Mouse (Mus musculus) ovary, postnatal 10 days (tissue): ENCODE measurements around the gene Slc38a8.

Experiments
- DNase-seq: peaks from one replicate; pipeline ENCODE4 v3.0.0; 2022; ENCODE audit warnings: low spot score

Slc38a8 gene

DNA sequence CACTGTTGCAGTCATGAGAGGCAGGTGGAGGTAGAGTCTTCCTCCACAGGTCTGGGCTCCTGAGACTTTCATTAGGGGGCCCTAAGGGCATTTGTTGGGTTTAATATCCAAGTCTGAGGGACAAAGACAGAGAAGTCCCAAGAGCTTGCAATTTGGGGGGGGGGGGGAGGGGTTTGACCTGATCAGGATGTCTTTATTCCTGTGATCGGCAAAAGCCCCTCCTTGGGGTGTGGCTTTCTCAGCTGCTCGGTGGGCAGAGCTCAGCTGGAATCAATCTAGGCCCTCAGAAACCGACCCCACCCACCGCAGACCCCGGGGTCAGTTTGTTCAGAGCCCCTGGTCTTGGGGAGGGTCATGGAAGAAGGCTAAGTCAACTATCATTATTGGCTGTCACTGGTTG, at the start of gene Slc38a8:
TSS of gene Slc38a8 (minus strand) at position 101 of the 400 bp plus-strand sequence.
- DNase-seq, result no peak

DNA sequence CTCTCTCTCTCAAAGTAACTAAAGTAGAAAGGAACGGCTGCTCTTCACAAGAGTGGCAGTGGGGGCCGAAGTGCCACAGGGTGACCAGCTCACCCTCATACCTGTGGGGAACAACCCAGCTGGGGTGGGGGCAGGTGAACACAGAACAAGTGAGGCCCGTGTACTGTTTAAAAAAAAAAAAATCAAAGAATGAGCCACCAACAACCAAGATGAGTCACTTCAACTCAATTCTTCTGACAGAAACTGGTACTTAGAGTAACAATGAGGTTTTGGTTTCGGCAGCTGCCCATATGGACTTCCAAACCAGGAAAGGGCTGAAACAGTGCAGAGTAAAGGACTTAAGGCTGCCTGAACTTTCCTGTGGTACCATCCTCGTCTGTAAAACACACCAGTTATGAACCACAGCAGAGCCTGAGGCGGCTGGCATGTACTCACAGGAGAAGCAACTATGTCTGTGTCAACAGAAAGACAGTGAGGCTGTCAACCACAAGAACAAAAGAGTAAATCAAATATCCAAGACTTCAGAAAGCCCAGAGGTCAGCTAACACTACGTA, 47.1 kb upstream of the Slc38a8 start:
- no peak for DNase-seq

DNA sequence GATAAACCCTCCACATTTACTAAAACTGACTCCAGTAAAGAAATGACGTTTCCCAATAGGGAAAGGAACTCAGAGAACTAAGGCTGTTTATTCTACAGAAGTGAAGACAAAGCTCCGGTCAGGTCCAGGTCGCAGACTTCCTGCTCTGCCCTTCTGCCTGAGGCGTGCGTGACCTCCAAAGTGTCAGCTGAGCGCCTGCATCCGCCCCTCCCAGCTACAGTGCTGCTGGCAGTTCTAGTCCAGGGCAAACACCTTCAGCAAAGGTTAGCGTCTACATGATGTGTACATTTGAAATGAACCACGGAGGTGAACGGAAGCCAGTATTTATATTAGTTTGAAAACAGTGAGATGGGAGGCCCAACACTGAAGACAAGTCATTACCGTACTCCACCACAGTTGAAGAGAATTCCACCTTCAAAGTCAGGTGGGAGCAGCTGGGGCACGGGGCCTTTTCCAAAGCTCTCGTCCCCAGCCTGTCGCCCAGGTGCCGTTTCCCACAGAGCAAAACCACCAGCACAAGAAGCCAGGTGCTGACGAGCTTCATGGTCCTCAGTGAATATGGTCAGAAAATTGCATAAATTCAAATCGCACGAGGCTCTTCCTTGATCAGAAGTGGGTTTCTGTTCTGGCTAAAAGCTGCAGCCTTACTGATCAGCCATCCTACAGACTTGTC, 45.7 kb upstream of the Slc38a8 start:
- no peak for DNase-seq

DNA sequence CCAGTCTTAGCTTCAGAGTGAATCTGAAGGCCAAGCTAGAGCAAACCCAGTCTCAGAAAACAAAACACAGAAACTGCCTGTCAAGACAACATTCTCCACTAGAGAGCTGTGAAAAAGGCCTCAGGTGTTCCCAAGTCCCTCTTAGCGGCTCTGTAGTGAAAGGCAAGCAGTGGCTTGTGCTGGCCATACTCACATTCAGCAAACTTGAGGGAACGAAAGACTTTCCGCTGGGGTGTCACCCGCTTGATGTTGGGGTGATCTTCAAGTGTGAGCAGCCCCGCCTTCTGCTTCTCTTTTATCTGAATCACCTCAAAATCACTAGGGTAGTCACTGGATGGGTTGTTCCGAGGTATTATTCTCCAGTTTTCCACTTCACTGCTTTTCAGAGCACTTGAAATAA, 44.3 kb upstream of the Slc38a8 start:
- DNase-seq, result no peak

DNA sequence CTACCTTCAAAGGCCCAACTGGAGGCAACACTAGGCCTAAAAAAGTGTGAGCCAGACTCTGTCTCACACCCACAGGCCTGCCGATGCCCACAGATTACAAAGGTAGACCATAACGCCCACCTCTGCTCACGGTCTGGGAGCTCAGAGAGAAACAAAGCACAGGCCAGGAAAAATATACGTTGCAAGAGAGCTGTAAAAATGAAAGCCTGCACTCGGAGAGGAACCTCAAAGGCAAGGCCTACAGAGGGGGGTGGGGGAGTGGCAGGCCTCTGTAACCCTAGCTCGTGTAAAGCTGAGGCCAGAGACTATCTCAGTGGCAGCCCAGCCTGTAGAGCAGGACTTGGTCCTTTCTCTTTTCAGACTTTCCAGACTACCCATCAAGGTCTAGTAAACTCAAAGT, 43.7 kb upstream of the Slc38a8 start:
- DNase-seq, result no peak

DNA sequence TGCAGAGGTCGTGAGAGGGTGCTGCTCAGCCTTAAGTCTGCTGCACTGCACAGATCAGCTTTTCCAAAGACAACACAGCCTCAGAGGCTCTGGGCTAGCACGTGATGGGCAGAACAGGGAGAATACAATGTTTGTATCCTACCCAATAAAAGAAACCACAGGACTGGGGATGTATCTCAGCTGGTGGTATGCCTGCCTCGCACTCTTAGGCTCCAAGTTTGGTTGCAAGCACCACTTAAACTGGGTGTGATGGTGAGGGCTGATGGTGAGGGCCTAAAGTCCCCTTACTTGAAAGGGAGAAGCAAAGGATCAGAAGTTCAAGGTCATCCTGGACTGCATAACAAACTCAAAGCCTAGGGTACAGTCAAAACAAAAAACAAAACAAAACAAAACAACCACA, 43.1 kb upstream of the Slc38a8 start:
- no peak for DNase-seq

DNA sequence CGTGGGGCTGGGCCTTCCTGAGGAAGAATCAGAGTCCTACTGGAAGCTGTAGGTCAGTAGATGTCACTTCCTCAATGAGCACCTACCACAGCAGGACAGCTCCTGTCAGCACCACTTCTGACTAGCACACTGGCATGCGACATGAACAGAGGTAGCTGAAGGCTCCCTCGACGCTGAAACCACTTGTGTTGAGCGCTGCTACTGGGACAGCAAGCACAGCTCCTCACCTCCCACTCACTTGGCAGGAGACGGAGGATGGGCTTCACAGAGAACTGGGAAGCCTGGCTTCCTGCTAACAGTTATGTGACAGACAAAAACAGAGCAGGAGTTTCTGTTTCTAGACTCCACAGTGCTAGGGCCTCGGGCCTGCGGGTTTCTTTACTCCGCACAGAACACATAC, 30.5 kb upstream of the Slc38a8 start:
- DNase-seq, result no peak

DNA sequence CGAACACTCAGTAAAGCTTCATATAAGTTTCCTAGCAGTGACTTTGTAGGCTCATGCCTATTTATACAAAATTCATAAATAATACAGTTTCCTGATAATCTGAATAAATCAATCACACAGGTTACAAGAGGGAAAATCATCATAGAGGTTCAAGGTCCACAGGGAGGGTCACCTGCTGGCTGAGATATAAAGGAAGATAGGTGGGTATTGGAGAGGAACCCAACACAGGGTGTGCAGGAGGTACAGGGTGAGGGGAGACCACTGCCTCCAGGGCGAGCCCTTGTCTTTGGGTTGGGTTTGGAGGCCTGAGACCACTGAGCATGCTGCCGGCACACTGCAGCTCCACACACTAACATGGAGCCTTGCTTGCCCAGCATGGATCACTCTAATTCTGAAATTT, 29.9 kb upstream of the Slc38a8 start:
- no peak for DNase-seq

DNA sequence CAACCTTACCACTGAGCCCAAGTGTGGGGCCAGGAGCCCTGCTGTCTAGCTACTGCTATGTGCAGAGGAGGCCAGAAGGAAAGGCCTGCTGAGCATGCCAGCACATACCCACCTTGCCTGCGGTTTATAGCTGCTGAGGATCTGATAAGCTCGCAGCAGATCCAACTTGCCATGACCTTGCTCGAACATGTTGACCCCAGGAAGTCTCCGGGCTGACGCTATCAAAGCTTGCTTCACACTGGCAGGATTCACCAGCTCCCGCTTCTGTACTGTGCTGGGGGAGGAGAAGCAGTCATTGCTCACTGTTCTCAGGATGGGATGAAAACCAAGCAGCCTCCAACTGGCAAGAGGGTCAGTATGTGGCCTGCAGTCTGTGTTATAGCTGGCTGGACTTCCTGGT, 29.4 kb upstream of the Slc38a8 start:
- DNase-seq, result no peak

DNA sequence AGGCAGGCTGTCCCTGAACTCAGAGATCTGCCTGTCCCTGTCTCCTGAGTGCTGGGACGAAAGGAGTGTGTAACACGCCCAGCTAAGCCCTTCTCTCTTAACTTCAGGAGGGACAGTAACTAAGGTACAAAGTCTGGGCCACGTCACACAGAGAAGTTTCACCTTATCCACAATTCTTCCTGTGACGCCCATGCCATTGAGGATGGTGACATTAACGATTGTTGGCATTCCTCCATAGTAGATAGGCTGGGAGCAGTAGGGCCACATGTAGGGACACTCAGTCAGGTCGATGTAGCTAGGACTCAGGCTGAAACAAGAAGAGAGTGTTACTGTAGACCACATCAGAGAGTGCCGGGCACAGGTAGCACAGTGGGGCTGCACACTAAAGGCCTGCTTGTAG, 27.3 kb upstream of the Slc38a8 start:
- no peak for DNase-seq

DNA sequence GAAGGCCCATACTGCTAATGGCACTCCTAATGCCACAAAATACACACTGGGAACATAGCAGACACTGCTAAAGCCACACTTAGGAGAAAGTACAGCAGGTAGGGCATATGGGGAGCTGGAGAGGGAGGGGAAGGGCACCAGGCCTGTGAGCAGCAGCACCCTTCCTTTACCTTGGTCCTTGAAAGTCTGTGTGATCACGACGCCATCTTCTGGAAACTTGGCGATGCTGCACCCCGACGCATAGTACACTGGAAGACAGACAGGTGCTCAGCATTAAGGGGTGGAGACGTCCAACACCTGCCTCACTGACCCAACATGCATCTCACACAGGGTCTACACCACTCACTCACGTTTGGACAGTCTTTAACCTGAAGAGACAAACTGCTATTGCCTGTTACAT, 18.6 kb upstream of the Slc38a8 start:
- no peak for DNase-seq

DNA sequence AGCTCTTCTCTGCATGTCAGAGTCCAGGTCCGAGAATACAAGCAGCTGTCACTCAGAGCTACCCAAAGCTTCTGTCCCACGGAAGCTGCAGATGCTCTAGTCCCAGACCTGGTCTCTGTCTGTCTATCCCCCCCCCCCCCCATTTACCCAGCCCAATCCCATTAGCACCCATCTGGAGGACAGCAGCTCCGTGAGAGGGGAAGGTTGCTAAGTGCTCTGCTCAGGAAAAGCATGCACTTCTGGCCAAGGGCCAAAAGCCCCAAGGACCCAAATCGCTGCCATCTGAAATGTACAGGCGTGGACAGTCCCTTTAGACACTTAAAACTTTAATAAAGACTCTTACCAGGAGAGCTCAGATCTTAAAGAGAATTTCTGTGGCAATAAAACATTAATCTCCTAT, 15.2 kb upstream of the Slc38a8 start:
- no peak for DNase-seq

DNA sequence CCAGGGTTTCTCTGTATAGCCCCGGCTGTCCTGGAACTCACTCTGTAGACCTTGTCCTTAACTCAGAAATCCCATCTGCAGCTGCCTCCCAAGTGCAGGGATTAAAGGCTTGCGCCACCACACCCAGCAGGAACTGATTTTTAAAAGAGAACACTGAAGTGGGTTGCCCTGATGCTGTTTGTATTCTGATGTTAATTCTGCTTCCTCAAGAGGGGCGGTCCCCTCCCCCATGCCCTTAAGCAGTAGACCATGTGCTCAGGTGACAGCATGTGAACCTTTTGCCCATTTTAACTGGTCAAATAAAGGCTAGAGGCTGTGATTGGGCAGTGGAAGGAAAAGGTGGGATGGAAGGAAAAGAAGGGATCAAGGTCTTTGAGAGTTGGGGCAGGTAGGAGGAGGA, 14.3 kb upstream of the Slc38a8 start:
- no peak for DNase-seq

DNA sequence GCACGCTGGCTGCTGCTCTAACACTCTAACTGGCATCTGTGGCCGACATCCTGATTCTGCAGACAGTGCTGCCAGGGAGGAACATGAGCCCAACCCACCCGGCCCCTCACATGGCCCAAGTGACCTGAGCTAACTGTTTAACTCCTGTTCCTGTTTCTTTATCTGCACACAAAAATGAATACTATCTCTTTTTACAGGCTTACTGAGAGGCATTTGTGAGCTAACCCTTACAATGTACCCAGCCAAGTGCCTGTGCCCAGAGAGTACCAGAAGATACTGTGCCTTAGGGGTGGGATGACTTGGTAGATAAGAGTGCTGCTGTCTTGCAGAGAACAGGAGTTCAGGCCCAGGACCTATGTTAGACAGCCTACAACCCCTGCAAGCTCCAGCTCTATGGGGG, 13.4 kb upstream of the Slc38a8 start:
- no peak for DNase-seq

DNA sequence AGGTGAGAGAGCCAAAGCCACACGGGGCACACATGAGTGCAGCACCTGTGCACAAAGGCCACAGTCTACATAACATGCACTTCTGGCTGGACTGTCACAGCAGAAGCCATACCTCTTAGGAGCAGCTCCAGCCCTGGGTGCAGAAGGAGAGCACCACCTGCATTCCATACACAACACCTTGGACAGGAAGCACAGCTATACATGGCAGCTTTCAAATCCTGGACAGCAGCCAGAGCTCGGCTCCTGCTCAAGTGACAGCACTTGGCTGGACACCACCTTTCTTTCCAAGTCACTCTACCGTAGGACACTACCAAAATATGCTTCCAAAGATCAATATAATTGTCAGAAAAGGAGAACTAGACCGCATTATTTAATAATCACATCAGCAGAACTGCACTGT, 11.9 kb upstream of the Slc38a8 start:
- no peak for DNase-seq

DNA sequence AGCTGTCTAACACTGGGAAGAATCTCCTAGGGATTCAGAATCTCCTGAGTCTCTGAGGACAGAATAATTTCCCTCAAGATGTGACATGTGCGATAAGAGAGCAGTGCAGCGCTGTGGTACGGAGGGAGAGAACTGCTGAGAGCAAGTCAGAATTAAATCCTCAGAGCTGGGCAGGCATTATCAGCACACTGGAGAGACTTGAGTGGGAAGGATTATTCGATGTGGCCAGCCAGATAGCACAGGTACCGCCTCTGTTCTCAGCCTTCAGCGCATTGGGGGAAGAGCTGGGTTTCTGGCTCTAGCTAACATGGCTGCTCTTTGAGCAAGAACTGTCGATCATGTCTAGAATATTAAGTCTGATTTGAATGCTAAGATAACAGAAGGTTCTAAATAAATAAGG, 10.2 kb upstream of the Slc38a8 start:
- DNase-seq, result no peak

DNA sequence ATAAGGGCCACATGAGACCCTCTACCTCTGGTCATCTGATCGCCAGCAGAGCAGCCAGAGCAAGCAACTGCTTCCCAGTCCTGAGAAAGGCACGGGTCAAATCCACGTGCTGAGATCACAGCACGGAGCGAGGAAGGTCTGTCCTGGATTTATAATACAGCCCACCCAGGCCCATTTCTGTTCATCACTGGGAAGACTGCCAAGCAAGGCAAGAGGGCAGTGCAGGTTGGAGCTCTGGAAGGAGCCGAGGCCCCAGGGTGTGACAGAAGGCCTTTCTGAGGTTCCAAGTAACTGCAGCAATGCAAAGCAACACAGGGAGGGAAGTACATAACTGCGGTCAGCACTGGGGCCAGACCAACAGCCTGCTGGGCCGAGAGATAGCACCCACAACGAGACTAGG, 9.0 kb upstream of the Slc38a8 start:
- no peak for DNase-seq

DNA sequence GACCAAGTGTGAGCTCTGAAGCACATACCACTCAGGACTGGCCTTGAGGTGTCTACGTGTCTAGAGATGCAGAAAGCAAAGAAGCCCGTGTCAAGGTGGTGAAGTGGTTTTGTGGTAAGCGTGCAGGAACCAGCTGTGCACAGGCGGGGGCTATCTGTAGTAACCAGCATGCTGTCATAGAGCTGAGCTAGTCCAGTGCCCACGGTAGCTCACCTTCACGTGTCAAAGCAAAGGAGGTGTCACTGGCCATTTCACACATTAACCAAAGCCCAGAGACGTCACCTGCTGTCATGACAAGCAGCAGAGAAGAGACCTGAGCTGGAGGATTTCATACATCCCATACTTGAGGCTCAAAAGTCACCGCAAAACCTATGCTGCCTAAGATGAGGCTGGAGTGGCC, 4.6 kb upstream of the Slc38a8 start:
- DNase-seq, result no peak

DNA sequence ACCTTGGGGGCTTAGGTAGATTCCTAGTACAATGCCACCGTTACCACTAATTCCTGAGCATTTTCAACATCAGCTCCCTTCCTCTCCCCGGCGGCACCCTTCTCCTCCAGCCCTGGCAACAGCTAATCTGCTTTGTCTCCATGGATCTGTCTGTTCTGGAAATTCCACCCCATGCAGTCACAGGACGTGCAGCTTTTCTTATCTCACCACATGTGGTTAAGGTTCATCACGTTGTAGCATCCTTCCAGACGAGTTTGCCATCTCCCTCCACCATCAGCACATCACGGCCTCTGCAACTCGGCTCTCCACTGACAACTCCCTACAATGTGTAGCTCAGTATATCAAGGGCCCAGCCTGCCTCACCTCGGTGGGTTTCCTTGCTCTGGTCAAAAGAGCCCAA, 4.0 kb upstream of the Slc38a8 start:
- no peak for DNase-seq

DNA sequence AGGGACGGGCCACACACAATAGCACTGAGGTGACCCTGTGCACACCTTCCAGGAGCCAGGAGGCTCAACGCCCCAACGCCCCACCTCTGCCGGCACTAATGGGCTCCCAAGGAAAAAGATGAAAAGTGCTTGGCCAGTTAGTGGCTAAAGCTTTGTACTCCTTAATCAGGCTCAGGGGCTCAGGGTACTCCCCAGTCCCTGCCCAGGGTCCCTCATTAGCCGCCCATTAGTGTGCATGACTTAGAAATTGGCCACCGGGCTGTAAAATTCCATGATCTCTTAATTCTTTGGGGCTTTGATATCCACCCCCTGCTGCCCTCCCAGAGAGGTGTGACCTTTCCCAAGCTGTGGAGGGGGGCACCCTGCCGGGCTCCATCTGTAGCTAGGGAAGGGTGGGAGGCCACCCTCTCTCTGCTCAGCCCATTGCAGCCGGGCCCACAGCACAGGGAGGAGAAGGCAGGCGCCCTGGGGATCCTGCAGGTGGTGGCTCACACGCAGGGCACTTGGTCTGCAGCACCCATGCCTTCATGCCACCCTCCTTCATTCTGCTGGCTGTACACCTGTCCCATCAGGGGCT, 1.8 kb upstream of the Slc38a8 start:
- DNase-seq, result no peak

DNA sequence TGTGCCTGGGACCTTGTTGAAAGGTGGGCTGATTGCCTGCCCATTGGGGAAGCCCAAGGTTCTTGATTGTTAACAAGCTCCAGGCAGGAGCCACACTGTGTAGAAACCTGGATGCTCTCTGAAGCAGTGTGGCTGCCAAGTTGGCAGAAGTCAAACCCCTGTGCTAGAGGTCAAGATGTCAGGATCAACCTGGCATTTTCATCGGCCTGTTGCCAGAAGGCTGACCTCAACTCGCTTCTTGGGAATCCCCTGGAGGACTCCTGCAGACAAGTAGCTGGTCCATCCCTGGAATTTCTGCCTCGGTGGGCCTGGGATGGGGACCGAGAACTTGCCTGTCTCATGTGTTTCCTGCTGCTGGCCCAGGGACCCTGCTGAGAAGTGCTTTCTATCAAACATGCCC, 613 bp upstream of the Slc38a8 start:
- DNase-seq, result no peak

DNA sequence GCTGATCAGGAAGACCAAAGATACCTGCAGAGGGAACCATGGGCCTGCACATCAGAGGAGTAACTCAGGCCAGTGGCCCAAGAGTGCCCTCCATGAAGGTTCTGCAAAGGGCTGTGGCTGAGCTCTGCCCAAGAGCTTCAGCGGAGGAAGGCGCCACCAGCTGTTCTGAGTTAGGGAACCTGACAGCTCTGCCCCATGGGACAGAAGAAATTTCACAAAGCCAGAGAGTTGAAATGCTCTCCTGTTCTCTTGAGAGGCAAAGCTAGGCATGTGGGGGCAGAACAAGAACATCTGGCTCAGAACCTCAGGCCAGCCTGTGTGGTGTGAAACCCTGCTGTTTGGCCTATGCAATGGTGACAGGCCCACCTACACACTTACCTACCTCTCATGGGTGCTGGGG, 1.7 kb downstream of the Slc38a8 start:
- DNase-seq, result no peak

DNA sequence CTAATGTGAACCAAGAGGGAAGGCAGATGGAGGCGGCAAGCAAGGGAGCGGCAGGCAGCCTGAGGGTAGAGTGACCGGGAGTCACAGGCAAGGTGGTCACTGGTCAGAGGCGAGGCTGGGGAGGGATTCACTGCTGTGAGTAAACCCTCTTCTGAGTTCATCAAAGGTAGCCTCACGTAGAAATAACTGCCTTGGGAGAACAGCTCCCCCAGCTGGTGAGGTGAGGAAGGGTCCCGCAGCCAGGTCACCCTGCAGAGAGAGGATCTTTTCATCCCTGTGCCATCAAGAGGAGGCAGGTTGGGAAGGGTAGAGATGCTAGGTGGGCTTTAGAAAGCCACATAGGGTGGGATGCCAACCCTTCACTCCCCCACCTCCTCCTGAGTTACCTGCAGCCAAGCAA, 4.7 kb downstream of the Slc38a8 start:
- no peak for DNase-seq

DNA sequence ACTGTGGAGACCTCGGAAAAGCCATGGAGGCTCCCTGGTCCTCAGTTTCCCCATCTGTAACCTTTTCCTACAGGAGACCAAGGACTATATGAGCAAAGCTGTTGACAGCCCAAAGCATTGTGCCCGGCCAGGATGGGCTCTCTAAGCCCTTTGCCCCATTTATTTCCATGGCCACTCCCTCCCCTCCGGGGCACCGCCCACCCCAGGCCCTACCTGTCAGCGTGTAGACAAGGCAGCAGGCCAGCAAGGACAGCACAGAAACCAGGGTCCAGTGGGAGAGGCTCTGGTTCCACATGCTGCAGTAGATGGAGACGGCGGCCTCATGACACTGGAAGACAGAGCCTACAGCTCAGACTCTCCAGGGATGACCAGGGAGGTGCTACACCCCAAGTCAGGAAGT, 14.4 kb downstream of the Slc38a8 start:
- DNase-seq, result no peak
